Mouse (Mus musculus) myocyte (in vitro differentiated cells): Measurements from ENCODE around the gene Tmx4. TPM values are rescaled to one million over a fixed set of nuclear protein-coding genes. Genes with fewer than 3 reads are reported as not detected.

Experiments used
- H3K27me3 ChIP-seq: one replicate; pipeline ENCODE4 v1.6.1; 2011; ENCODE audit not compliant: control insufficient read depth, insufficient read depth, insufficient read length
- H3K36me3 ChIP-seq: one replicate; pipeline ENCODE4 v1.6.1; 2011; ENCODE audit not compliant: control insufficient read depth, insufficient read depth
- H3K4me2 ChIP-seq: one replicate; pipeline ENCODE4 v1.6.1; 2011; ENCODE audit warnings: low read depth, control low read depth
- H3K4me3 ChIP-seq: one replicate; pipeline ENCODE4 v1.5.1; 2011; ENCODE audit warnings: mild to moderate bottlenecking, control low read depth, moderate library complexity
- H3K79me2 ChIP-seq: one replicate; pipeline ENCODE4 v1.6.1; 2011; ENCODE audit not compliant: control insufficient read depth, insufficient read depth
- H3ac ChIP-seq: one replicate; pipeline ENCODE4 v1.6.1; 2011; ENCODE audit not compliant: control insufficient read depth, insufficient read length
- CEBPB ChIP-seq: IDR thresholded peaks from 2 replicates; pipeline ENCODE4 v1.6.1; 2011; ENCODE audit warnings: mild to moderate bottlenecking, moderate library complexity; ENCODE audit not compliant: poor library complexity, insufficient read depth, severe bottlenecking
- E2F4 ChIP-seq: IDR thresholded peaks from one replicate; pipeline ENCODE4 v1.6.1; 2011; ENCODE audit warnings: mild to moderate bottlenecking, control low read depth, moderate library complexity; ENCODE audit not compliant: insufficient read depth
- MAX ChIP-seq: IDR thresholded peaks from one replicate; pipeline ENCODE4 v1.6.1; 2011; ENCODE audit warnings: low read depth, mild to moderate bottlenecking, control low read depth
- MYOD1 ChIP-seq, 3 experiments: IDR thresholded peaks; one replicate each; pipeline ENCODE4 v1.6.1; 2011; ENCODE audit warnings: control low read depth in 2 of 3, low read depth in 2 of 3, mild to moderate bottlenecking in 2 of 3, moderate library complexity in 1 of 3; ENCODE audit not compliant: insufficient read length in 2 of 3, control insufficient read depth in 1 of 3
- MYOG ChIP-seq, 3 experiments: IDR thresholded peaks; one replicate each; pipeline ENCODE4 v1.6.1; 2011; ENCODE audit warnings: control low read depth in 2 of 3, low read depth in 2 of 3, mild to moderate bottlenecking in 2 of 3; ENCODE audit not compliant: insufficient read length in 2 of 3, control insufficient read depth in 1 of 3, insufficient read depth in 1 of 3
- POLR2A ChIP-seq: IDR thresholded peaks from one replicate; pipeline ENCODE4 v1.6.1; 2011; ENCODE audit warnings: low read depth, mild to moderate bottlenecking, control low read depth, moderate library complexity; ENCODE audit not compliant: insufficient read length
- POLR2AphosphoS2 ChIP-seq: IDR thresholded peaks from one replicate; pipeline ENCODE4 v1.6.1; 2011; ENCODE audit warnings: low read depth, control low read depth; ENCODE audit not compliant: insufficient read length
- REST ChIP-seq: IDR thresholded peaks from one replicate; pipeline ENCODE4 v1.6.1; 2011; ENCODE audit warnings: mild to moderate bottlenecking, control low read depth, moderate library complexity; ENCODE audit not compliant: insufficient read depth, insufficient read length
- SRF ChIP-seq: IDR thresholded peaks from one replicate; pipeline ENCODE4 v1.6.1; 2011; ENCODE audit warnings: low read depth; ENCODE audit not compliant: control insufficient read depth, insufficient read length
- TCF12 ChIP-seq: IDR thresholded peaks from one replicate; pipeline ENCODE4 v1.6.1; 2011; ENCODE audit warnings: mild to moderate bottlenecking, control low read depth; ENCODE audit not compliant: poor library complexity, insufficient read depth, severe bottlenecking
- TCF3 ChIP-seq: IDR thresholded peaks from one replicate; pipeline ENCODE4 v1.6.1; 2011; ENCODE audit warnings: low read depth, control low read depth; ENCODE audit not compliant: insufficient read length
- USF1 ChIP-seq: IDR thresholded peaks from one replicate; pipeline ENCODE4 v1.6.1; 2011; ENCODE audit warnings: low read depth, mild to moderate bottlenecking, control low read depth, moderate library complexity
- polyA plus RNA-seq: library from polyadenylated mRNA; unstranded; fragments of >200 nt; fragmentation: generic; extraction: Trizol; gene quantifications from one replicate; pipeline ENCODE4 v1.2.1, GENCODE M21; 2012; ENCODE audit warnings: missing spikeins

Tmx4 gene
- polyA plus RNA-seq, result 9.5 TPM

DNA sequence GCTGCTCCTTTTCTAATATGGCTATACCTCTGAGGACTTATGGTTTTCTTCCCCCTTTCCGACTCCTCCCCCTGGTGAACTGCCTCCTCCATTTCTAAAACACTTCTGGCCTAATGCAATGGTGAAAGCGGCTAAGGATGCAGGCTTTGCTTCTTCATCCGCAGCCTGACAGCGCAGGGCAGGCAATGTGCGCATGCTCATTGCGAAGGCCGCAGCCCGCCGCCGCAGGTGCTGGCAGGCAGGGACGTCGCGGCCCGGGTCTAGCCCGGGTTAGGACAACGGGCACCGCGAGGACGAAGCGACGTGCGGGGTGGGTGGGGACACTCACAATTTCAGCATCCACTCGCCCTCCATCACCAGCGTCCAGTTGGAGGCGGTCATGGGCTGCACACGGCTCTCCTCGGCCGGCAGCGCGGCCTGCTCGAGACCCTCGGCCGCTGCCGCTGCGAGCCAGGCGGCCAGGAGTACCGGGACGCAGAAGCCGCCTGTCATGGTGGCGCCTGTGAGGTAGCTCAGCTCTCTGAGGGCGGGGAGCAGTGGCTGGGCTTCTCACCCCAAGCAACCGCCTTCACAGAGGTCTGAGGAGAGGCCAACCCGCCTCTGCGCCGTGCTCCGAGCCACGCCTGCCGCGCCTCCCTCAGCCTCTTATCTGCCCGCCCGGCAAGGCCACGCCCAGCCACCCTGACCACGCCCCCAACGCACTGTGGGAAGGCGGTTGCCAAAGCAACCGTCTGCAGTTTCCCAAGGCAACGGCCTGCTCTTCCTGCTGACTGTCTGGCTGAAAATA is at the start of gene Tmx4:
Tmx4 (minus strand) TSS at position 632 of the 787 bp plus-strand sequence.
- TF ChIP-seq MYOG (IDR thresholded peaks at IDR 0.05; ENCODE audit: control insufficient read depth in 1 of 3, insufficient read depth in 1 of 3, insufficient read length in 2 of 3, low read depth in 2 of 3) (peak in 1 of 3 experiments; percentile 10), SRF (peak; percentile 57), TCF3 (no peak), MYOD1 (IDR thresholded peaks at IDR 0.05; ENCODE audit: control insufficient read depth in 1 of 3, insufficient read length in 2 of 3, low read depth in 2 of 3) (peak in 2 of 3 experiments; percentile 5 to 48), CEBPB (no peak), E2F4 (peak; percentile 9), USF1 (no peak), POLR2AphosphoS2 (peak; percentile 96), TCF12 (no peak), POLR2A (peak; percentile 93), REST (no peak)
- peak within 1 kb of the TSS; percentile 27 for H3ac ChIP-seq

DNA sequence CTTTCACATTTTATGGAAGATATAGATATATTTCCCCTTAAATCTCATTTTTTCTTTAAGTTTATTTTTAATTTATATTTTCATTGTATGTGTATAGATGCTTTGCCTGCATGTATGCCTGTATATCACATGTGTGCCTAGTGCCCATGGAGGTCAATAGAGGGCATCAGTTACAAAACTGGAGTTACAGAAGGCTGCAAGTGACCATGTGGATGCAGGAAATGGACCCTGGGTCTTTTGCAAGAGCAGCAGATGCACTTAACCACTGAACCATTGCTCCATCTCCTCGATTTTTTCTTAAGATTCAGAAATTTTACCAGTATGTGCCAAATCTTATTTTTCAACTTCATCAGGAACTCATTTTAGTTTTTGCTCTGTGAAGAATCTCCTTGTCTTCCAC is 48.2 kb upstream of the Tmx4 start:
- H3K4me2 ChIP-seq, result no peak overlapping the region
- H3K4me3 ChIP-seq, result no peak overlapping the region
- H3K27me3 ChIP-seq, result no peaks in the 10 kb centered on the region
- no peak overlapping the region for H3ac ChIP-seq
- H3K36me3 ChIP-seq, result no peaks in the 10 kb centered on the region
- no peak for TF ChIP-seq TCF12
- TF ChIP-seq MAX, result no peak
- no peak for TF ChIP-seq REST
- H3K79me2 ChIP-seq, result no peaks in the 10 kb centered on the region

More for the DNA sequence above, at the start of gene Tmx4:
- Histone ChIP-seq H3K79me2 (peaks cover 20% of the 10 kb centered on the region), H3K4me2 (peak within 1 kb of the TSS; percentile 82), H3K4me3 (peak within 1 kb of the TSS; percentile 32), H3K36me3 (peaks cover 4% of the 10 kb centered on the region), H3K27me3 (no peaks in the 10 kb centered on the region)

DNA sequence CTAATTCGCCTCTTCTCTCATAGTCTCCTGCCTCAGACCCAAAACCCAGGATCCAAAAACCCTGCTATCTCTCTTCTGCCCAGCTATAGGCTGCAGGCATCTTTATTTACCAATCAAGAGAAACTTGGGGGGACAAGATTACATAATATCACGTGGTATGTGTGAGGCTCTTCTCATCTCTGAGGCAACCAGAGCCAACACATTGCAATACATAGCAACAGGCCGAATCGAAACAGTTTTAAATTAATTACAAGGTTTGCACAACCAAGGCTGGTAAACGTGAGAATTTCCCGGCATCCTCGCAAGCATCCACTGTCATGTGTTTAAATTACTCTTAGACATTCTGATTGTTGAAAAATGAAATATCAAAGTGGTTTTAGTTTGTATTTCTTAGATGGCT is 47.1 kb upstream of the Tmx4 start:
- TF ChIP-seq USF1 (no peak), POLR2AphosphoS2 (no peak), TCF3 (no peak), CEBPB (no peak)
- Histone ChIP-seq H3K4me3 (no peak overlapping the region), H3K79me2 (no peaks in the 10 kb centered on the region), H3K36me3 (no peaks in the 10 kb centered on the region), H3K27me3 (no peaks in the 10 kb centered on the region), H3ac (no peak overlapping the region), H3K4me2 (no peak overlapping the region)

DNA sequence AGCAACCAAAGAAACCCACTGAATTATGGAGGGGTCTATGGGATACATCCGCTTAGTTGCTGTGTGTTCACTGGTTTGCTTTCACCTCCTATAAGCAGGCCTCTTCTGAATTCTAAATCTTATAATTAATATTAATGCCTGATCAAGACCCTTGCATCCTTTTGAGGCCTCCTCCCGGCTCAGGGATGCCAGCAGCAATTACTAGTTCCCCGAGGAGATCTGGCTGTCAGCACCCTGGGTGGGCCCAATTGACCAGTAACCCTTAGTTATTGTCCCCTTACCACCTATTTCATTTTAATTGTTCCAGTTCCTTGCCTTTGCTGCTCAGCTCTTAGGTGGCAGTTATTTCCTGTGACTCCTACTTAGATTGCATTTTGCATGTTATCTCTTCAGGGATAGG is 38.4 kb upstream of the Tmx4 start:
- H3K4me2 ChIP-seq, result no peak overlapping the region
- H3K4me3 ChIP-seq, result no peak overlapping the region
- H3ac ChIP-seq, result no peak overlapping the region
- H3K27me3 ChIP-seq, result no peaks in the 10 kb centered on the region
- TF ChIP-seq MYOD1 (IDR thresholded peaks at IDR 0.05; ENCODE audit: control insufficient read depth in 1 of 3, insufficient read length in 2 of 3, low read depth in 2 of 3), result no peak
- TF ChIP-seq USF1, result no peak
- no peak for TF ChIP-seq MAX
- no peaks in the 10 kb centered on the region for H3K36me3 ChIP-seq
- H3K79me2 ChIP-seq, result no peaks in the 10 kb centered on the region

DNA sequence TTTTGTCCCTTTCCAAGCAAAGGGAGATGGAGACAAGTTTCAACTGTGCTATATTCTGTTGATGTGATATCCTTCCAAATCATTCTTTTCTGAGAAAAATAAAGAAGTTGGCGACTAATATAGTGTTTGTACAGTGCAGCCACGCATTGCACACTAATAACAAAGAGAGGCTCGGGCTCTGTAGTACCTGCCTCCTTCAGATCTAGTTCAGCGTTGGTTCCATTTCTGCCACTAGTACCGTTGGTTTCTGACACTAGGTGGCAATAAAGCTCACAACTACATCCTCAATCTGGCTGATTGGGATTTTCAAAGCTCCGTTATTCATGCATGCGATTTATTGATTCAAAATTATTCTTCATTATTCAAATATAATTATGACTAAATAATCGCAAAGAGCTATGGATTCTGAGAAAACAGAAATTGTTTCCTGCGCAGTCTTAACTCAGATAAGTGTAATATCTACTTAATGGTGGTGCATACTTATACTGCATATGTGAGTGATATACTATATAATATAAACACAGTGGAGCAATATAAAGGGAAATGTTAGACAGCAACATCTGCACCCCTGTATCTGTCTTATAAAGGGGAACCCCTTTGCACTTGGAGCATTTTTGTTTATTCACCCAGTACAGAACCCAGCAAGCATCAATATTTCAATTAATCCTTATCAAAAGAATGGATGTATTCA is 37.5 kb upstream of the Tmx4 start:
- no peaks in the 10 kb centered on the region for H3K27me3 ChIP-seq
- no peaks in the 10 kb centered on the region for H3K79me2 ChIP-seq
- H3K36me3 ChIP-seq, result no peaks in the 10 kb centered on the region
- no peak overlapping the region for H3ac ChIP-seq
- no peak for TF ChIP-seq TCF3
- no peak for TF ChIP-seq MYOD1 (IDR thresholded peaks at IDR 0.05; ENCODE audit: control insufficient read depth in 1 of 3, insufficient read length in 2 of 3, low read depth in 2 of 3)
- H3K4me2 ChIP-seq, result peak overlapping the region; percentile 36
- H3K4me3 ChIP-seq, result no peak overlapping the region
